Mouse (Mus musculus) frontal cortex, adult 2 months (tissue): ENCODE data around the gene Tmem185b. TPM values are rescaled to one million over a fixed set of nuclear protein-coding genes. Genes with fewer than 3 reads are reported as not detected.
A peak's percentile ranks its signal among the peaks of the same experiment; 100 is the strongest.

Experiments
- DNase-seq, 2 experiments: peaks; one replicate each; pipeline ENCODE4 v3.0.0; 2022; ENCODE audit warnings: low spot score in 1 of 2; ENCODE audit errors: extremely low spot score in 1 of 2
- polyA plus RNA-seq: library from polyadenylated mRNA; depleted of rRNA; stranded (reverse); fragments of >200 nt; gene quantifications from 2 replicates; pipeline ENCODE4 v1.2.3, GENCODE M21; 2012

Gene Tmem185b
- polyA plus RNA-seq, 1 experiment, result 12.8 TPM

DNA sequence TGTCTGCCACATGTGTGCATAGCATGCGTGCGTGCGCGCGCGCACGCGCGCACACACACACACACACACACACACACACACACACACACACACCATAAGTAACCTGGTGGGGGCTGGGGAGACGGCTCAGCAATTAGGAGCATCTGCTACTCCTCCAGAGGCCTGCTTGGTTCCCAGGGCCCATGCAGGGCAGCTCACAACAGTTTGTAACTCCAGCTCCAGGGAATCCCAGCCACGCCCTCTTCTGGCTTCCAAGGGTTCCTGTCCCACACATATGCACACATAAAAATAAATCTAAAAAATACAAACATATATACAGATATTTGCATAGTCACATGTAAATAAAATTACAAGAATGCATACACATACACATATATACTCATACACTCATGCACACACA is 23.2 kb upstream of the Tmem185b start:
- DNase-seq, result no peak

DNA sequence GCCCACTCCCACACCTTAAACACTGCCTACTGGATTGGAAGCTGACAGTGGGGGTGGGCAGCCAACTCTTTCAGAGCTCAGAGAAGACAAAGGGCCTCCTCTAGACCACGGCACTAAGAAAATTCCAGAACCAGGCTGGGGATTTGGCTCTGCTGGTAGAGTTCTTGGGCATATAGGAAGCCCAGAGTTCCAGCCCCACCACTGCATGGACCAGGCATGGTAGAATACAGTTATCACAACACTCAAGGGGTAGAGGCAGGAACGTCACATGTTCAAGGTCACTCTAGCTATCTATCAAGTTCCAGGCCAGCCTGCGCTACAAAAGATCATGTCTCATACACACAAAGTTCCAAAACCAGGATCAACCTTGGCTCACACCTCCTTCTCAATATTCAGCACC is 22.8 kb upstream of the Tmem185b start:
- DNase-seq, result no peak

DNA sequence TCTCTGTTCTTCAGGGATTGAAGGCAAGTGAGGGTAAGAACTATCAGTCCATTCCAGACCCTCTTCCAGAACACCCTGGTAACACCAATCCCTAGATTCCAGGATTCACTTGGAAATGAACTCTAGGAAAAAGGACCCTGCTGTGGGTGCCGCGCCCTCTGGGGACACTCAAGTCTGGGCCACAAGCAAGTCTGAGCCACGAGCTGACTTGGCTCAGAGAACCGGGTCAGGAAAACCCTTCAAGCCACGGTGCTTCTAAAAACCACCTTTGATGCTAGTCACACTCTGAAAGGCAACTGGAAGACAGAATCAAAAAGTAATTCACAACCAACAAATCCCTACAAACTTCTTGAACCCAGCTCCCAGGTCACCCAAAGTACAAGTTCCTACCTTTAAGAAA is 22.2 kb upstream of the Tmem185b start:
- no peak for DNase-seq

DNA sequence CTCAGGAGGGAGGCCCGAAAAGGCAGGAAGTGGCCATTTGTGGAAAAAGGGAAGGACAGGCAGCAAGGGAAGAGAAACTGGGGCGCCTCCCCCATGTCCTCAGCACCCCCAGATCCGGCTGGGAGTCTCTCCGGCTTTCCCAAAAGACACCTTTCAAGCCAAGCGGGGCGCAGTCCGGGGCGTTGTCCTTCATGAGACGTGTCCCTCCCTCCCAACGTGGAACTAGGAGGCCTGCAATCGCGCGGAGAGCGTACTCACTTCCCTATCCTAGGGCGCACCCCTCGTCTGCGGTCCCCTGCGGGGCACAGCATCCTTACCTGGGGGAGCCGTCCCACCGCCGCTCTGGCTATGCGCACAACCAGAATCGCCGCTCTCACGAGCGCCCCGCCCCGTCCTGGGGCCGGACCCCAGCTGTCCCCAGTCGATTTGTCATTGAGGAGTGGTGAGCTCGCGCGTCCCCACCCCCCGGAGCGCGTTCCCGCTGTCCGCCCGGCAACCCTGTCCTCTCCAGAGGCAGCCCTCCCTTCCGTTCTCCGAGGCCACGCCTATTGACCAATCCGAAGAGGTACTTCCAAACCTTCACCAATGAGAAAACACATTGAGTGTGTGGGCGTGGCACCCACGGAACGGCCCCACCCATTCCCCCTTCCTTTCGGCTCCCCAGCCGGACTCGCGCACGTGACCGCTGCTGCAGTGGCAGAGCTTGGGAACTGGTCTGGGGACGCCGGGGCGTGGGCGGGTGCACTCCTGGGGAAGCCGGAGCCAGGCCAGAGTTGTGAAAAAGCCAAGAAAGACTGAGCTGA is 21.5 kb upstream of the Tmem185b start, which contains the start of gene Ralb:
Ralb (minus strand) TSS at position 535 of the 803 bp plus-strand sequence.
- DNase-seq, result peak; percentile 98

DNA sequence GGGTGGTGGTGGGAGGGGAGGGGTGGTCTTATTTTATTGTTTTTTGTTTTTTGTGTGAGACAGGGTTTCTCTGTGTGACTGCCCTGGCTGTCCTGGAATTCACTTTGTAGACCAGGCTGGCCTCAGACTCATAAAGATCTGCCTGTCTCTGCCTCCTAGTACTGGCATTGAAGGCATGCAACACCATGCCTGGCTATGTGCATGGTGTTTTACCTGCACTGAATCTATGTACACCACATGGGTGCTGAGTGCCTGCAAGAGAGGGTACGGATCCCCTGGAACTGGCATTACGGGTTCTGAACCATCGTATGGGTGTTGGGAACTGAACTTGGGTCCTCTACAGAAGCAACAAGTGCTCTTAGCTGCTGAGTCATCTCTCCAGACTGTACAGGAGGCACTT is 20.0 kb upstream of the Tmem185b start:
- no peak for DNase-seq

DNA sequence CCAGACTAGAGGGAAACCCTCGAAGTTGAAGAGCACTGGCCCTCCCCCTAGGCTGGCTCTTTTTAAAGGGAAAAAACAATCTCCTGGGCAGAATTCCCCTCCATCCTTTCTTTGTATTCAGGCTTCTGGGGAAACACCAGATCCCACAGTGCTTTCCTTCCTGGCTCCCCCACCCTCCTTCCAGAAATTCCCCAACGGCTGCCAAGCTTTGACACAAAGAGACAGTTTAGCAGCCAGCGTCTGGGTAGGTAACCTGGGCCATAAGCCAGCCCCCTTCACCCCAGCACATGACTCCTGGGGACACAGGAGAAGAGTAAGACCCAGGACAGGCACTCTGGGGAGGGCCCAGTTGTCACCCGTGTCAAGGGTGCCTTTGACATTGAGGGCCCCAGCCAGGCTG is 17.4 kb upstream of the Tmem185b start:
- no peak for DNase-seq

DNA sequence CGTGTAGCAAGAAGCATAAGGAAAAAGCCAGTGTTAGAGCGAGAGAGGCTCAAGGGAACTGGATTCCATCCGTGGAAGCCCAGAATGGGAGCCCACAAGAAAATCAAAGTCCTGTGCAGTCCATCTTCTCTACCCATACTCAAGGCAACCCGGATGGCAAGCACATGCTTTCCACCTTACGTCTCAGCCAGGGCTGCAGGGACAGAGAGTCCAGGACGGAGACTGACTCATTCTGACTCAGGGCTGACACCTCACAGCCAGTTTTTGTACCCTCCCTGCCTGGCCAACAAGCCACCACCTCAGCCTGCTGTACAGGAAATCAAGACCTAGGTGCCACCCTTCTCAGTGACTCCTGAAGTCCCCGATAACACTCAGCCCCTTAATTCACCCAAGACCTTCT is 16.5 kb upstream of the Tmem185b start:
- no peak for DNase-seq

DNA sequence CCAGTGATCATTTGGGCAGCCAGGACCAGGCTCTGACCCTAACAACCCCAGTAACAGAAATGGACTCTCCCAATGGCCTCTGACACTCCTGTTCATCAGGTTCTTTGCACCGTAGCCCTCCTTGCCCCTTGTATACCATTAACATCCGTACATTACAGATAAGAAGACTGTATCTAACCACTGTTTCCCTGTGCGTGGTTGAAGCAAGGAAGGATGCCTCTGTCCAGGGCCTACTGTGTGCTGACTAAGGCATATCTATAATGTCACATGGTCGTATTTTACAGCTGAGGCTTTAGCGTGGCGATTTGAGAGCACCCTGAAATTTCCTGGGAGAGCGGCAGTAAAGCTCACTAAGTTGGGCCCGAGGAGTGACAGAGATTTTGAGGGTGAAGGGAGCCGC is 15.6 kb upstream of the Tmem185b start:
- DNase-seq, result no peak

DNA sequence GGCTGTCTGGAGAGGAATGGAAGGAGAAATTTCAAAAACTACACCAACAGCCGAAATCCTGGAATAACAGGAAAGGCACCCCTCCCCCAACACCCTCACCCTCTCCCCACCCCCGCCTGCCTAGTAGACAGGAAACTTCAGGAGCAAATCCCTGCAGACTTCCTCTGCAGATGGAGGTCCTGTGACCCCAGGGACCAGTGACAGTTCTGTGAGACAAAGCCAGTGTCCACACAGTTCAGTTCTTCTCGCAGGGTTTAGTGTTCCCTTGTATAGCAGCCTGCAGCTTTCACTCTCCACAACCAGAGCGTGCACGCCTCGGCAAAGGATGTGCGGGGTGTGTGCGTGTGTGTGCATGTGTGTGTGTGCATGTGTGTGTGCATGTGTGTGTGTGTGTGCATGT is 15.1 kb upstream of the Tmem185b start:
- no peak for DNase-seq

DNA sequence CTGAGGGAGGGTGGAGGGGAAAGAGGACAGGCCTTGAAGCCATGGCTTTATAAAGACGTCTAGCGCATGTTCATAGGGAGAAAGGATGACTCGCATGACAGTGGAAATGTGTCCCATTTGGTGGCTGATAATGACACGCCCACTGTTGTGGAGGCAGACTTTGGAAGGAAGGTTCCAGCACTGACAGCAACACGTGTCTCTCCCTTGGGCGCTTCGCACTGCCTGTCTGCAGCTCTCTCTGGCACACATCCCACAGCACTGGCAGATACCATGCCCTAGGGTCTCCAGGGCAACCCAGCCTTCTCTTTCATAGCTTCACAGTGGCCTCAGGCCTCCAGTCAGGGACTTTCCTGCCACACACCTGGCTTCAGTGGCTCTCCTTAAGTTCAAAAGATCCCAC is 7.9 kb upstream of the Tmem185b start:
- no peak for DNase-seq

DNA sequence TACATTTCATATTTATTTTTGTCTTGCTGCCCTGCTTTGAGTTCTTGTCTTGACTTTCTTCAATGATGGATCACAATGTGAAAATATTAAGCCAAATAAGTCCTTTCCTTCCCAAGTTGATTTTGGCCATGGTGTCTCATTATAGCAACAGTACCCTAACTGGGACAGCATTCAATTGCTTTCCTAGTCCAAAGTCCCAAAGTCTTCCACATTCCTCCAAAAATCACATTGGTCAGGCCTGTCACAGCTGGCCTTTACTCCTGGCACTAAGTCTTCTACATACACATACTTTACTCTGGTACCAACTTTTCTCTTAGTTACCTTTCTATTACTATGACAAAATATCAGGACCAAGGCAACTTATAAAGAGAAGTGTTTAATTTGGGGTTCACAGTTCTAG is 7.2 kb upstream of the Tmem185b start:
- DNase-seq, result no peak

DNA sequence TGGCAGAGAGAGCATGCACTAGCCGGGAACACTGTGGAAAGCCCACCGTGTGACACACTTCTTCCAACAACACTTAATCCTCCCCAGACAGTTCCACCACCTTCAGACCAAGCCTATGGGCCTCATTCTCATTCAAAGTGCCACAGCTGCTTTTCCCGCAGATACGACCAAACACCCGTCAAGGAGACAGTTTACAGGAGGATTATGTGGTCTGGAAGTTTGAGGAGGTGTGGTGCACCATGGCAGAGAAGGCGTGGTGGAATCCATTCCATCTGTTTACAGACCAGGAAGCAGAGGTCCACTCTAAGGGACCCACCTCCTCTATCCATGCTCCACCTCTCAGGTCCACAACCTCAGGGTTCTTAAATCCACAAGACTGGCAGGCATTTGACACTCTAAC is 6.7 kb upstream of the Tmem185b start:
- no peak for DNase-seq

DNA sequence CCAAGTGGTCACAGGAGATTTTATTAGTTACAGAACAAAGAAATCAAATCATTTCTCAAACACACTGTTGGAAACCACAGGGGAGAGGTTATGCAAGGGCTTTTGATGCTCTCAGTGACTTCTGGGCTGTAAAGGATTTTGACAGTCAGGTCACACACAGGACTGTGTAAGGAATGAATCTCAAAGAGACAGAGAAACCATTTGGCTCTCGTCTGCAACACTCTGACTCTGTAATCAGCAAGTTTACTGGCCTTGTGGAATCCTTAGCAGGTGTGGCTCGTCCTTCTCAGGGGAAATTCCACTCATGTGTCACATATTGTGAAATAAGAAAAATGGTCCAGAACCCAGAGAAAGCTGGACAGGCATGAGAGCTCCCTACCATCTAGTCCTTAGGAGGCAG is 4.9 kb upstream of the Tmem185b start:
- no peak for DNase-seq

DNA sequence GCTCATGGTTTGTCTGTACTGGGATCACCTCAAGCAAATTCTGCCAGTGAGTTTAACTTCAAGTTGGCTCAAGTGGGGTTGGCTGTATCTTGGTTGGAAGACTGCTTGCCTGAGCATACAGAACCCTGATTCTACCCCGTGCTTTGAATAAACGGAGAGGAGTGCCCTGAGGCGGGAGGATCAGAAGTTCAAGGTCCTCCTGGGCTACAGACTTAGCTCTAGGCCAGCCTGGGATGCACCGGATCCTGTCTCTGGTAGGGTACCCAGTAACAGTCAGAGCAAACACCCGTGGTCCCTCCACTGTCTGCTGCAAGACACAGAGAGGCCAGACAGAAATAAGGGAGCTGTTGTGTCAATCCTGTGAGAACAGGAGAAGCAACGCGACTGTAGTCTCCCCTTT is 4.3 kb upstream of the Tmem185b start:
- no peak for DNase-seq

DNA sequence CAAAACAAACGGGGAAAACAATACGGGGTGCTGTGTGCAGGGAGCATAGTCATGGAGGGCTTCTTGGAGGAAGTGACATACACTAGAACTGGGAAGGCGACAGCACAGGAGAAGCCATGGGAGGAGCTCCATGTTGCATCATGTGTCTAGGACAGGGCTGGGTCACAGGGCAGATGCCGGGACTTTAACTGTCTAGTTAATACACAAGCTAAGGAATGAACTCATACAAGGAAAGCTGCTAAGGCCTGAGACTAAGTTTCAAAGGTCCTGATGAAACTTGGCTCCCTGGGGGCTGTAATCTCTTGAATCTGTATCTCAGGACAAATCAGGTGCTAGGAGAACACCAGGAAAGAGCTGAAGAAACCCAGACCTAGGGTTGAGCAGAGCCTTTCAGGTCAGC is 3.2 kb upstream of the Tmem185b start:
- no peak for DNase-seq

DNA sequence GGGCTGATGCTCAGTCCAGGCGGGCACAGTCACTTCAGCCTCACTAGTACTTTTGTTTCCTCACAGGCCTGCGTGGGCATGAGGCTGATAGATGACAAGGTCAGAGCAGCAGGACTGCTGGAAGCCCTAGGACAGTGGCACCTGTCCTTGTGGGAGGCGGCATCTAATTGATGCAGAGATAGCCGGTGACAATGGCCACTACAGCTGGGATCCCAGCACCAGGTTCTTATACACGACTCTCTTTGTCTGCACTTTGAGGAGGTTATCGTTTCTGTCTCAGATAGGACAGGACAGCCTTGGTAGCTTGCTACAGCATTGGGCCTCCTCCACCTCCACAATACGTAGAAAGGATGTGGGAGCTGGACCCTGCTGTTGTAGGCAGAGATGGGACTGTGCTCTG is 2.6 kb upstream of the Tmem185b start:
- no peak for DNase-seq

DNA sequence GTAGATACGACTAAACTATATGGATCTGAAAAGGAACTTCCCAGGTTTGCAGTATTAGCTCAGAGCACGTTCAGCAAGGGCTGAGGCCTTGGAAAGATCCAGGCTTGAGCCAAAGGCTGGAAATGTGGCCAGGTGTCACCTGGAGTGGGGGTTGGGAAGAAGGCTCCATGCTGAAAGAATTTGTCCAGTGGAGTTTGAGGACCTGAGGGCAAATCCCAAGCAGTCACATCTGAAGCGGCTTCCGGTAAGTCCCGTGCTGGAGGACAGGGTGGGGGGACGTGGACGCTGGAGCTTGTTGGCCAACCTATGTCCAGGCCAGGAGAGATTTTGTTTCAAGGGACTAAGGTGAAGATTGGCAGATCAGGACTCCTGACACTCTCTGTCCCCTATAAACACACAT is 2.1 kb upstream of the Tmem185b start:
- no peak for DNase-seq

DNA sequence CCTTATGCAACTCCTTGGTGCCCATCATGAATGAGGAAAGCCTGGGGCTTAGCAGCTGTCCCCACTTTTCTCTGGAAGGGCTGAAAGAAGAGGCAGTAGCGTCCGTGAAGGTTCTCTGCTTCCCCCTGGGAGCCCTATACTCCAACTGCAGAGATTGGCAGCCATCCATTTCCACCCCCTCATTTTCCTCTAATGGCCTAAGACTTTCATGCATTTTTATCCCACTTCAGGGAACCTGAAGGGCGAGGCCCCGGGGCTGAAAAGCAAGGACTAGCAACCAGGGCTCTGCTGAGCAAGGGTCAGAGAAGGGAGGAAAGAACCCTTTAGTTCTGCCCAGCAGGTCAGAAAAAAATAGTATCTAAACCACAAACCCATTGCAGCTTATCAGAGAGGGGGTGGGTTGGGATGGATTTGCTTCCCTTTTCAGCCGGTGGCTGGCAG is 936 bp upstream of the Tmem185b start:
- no peak for DNase-seq

DNA sequence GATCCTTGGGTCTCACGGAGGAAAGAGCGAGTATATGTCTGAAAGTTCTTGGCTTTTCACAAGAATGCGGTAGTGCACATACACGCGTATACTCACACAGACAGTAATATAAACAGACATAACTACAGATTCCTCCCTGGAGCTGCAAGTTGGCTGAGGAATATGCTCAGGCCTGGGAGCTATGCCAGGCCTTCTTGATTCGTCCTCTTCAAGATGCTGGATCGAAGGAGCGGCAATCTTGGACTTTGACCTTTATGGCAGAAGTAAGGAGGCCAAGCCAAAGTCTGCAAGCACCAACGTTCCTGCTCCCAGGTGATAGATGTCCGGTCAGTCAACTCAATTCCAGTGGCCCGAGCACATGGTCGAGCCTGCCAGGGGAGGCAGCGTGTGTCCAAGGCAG is 5.0 kb downstream of the Tmem185b start:
- DNase-seq, result no peak

DNA sequence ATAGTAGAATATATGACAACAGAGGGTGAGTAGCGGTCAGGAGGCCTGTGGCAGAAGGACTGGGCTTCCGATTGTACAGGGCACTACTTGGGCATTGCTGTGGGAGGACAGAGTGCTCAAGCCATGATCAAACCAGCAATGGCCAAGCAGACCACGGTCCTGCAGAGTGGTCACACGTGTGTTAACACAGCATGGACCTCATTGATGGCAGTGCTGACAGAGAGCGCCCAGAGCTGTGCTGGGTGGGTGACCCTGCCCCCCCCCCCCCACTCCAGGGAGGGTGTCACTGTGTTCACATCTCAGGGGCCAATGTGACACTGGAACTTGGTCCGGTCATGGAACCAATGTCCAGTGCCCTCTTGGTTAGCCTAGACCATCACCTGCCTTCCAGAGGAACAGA is 6.2 kb downstream of the Tmem185b start:
- no peak for DNase-seq

DNA sequence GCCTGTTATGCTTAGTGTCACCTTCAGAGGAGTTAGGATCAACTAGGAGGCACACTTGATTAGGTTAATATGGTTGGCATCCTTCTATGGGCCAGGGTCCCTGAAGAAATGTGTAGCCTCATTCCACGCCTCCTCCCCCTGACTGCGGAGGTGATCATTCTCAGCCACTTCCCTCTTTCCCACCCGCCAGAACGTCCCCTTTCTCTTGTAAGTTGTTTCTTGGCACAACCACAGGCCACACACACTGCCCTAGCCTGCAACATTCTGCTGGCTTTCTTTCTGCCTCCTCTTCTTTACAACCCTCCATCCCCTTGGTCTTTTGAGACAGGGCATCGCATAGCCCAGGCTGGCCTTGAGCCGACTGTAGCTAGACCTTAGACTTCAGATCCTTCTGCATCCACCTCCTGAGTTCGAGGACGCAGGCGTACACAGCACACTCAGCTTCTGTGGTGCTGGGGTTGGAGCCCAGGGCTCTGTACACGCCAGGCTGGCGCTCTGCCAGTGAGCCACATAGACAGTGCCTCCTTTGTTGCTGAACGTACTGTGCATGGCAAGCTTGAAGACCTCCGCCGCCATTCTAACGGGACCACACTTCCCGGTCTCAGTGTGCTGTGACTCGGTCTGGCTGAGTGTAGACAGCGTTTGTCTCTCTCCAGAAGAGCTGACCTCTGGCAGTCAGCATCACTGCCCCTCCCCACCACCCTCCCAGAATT is 7.3 kb downstream of the Tmem185b start:
- no peak for DNase-seq

DNA sequence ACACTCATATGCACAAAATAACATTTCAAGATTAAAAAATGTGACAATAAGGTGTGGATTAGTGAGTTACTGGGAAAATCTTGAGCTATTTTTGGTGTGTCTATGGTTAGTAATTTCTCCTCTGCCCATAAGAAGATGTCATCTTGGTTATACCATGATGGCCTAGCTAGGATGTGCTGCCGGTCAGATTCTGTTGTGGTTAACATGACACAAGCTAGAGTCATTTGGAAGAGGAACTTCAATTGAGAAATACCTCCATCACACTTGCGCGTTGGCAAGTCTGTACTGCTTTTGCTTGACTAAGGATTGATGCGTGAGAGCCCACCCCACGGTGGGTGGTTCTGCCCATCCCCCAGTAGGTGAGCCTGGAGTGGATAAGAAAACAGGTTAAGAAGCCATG is 8.4 kb downstream of the Tmem185b start:
- DNase-seq, result no peak
